Mouse (Mus musculus) thymus, adult 2 months (tissue): Measurements from ENCODE around the gene Bcap31. TPM values are rescaled to one million over a fixed set of nuclear protein-coding genes. Genes with fewer than 3 reads are reported as not detected.

Source experiments
- DNase-seq: peaks from one replicate; pipeline ENCODE4 v3.0.0; 2021
- H3K27ac ChIP-seq: fragments of 200-500 bp; 2 replicates; pipeline ENCODE4 v1.5.1; 2012; ENCODE audit warnings: low read length, control low read depth; ENCODE audit not compliant: control insufficient read depth, insufficient read depth
- H3K27me3 ChIP-seq: fragments of 200-500 bp; 2 replicates; pipeline ENCODE4 v1.6.1; 2012; ENCODE audit warnings: mild to moderate bottlenecking, low read length, moderate library complexity, mixed read lengths; ENCODE audit not compliant: control insufficient read depth, insufficient read depth
- H3K36me3 ChIP-seq: fragments of 200-500 bp; 2 replicates; pipeline ENCODE4 v1.6.1; 2012; ENCODE audit warnings: mild to moderate bottlenecking, low read length, moderate library complexity; ENCODE audit not compliant: control insufficient read depth, insufficient read depth
- H3K4me1 ChIP-seq: fragments of 200-500 bp; replicated peaks from 2 replicates; pipeline ENCODE4 v1.6.1; 2012; ENCODE audit warnings: low read length; ENCODE audit not compliant: control insufficient read depth, insufficient read depth
- H3K4me3 ChIP-seq: fragments of 200-500 bp; 2 replicates; pipeline ENCODE4 v1.5.1; 2012; ENCODE audit warnings: mild to moderate bottlenecking, low read length, control low read depth, moderate library complexity; ENCODE audit not compliant: control insufficient read depth, insufficient read depth
- CTCF ChIP-seq: fragments of 200-500 bp; IDR thresholded peaks from 2 replicates; pipeline ENCODE4 v1.5.1; 2012; ENCODE audit warnings: mild to moderate bottlenecking, control low read depth, low read length, moderate library complexity, borderline replicate concordance; ENCODE audit not compliant: control insufficient read depth, poor library complexity, insufficient read depth; ENCODE audit errors: extremely low read depth
- POLR2A ChIP-seq: fragments of 200-500 bp; IDR thresholded peaks from 2 replicates; pipeline ENCODE4 v1.6.1; 2012; ENCODE audit warnings: mild to moderate bottlenecking, low read length, control low read depth, moderate library complexity; ENCODE audit not compliant: control insufficient read depth, poor library complexity, insufficient read depth; ENCODE audit errors: extremely low read depth
- WGBS: fragments of 180-500 bp; shearing (Covaris S2); methylation state at CpG from one replicate; pipeline ENCODE4 v1.1.7; 2018; 5-methylcytosine and 5-hydroxymethylcytosine counted together
- polyA plus RNA-seq: library from polyadenylated mRNA; depleted of rRNA; stranded (reverse); fragments of >200 nt; gene quantifications from 2 replicates; pipeline ENCODE4 v1.2.3, GENCODE M21; 2012

Bcap31 gene
- polyA plus RNA-seq, 1 experiment, result 54.4 TPM

DNA sequence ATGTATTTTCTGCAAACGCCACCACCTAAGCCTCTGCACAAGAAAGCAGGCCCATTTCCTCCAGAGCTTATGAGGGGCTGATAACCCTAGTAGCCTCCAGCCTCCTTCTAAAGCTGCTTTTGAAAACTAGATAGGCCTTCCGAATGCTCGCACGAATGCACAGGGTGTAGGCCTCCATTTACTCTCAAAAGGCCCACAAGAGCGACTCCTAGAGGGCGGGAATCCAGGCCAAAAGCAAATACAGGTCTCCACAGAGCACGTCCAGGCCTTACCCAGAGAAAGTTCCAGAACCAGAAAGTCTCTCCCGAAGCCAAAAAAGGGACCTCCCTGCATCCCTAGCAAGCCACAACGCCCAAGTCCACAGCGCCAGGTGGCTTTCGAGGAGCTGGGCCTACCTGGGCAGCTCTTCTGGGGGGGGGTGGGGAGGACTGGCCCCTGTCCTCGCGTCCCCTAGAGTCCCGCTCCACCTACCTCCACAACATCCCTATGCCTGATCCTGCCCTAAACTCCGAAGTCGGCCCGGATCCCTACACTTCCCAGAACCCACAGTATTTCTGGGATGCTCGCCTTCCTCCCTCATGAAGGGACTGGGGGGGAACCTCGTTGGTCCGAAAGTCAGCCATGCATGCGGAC is 383 bp downstream of the Bcap31 start:
- H3K4me3 ChIP-seq, result peak overlapping the region; percentile 78
- peak overlapping the region; percentile 67 for H3K27ac ChIP-seq
- 3% methylated on average over 21 of the region's 21 CpGs for WGBS
- no peak for TF ChIP-seq CTCF
- TF ChIP-seq POLR2A, result no peak
- H3K36me3 ChIP-seq, result no peaks in the 10 kb centered on the region
- H3K4me1 ChIP-seq, result peaks cover 14% of the 10 kb centered on the region
- H3K27me3 ChIP-seq, result no peaks in the 10 kb centered on the region
- peak; percentile 46 for DNase-seq

DNA sequence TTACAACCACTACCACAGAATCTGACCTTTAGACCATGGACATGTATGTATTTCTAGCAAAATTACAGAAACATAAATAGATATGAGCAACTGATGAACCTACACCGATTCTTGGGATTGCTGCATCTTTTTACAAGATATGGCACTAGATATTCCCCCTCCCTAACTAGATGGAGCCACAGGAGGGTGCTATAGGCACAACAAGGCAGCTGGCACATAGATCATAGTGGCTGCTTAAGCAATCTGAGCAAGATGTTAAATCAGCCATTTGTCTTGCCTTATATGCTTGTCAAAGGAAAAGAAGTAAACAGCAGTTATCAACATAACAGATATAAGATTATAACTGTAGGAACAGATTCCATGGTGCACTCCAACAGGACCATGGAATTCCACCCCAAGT is 15.5 kb downstream of the Bcap31 start:
- WGBS, result 71% methylated on average over 1 of the region's 1 CpGs
- Histone ChIP-seq H3K27ac (no peak overlapping the region), H3K27me3 (no peaks in the 10 kb centered on the region), H3K4me1 (no peaks in the 10 kb centered on the region), H3K4me3 (no peak overlapping the region), H3K36me3 (peaks cover 7% of the 10 kb centered on the region; the same call in 1 of the 2 replicates)
- TF ChIP-seq POLR2A, result no peak
- no peak for TF ChIP-seq CTCF
- DNase-seq, result peak; percentile 6

DNA sequence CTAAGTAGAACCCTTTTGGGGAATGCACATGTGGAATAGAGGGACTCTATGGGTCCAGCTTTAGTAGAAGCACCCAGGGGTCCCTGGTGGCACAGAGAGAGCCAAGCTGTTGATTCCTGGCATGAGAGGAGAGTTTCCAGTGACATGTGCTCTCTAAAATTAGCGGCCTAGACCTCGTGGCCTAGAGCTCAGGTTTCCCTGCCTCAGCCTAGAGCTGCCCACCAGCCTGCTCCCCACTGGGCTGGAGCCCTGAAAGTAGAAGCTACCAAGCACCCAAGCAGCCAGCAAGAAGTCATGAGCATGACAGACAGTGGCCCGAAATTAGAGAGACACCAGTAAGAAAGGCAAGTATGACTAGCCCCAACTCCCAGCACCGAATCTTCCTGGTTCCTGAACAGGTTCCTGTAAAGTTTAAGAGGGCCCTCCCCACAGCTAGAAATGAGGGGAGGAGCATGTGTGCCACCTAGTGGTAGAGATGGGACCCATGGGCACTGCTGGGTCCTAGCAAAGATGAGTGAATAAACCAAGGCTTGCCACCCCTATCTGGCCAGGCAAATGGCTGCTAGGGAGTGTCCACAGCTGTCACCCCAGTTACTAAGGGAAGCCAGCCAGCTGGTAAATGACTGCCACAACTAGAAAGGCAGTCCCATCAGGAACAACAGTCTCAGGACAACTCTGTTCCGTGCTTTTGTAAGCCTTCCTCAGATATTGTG is 24.9 kb downstream of the Bcap31 start:
- peaks cover 34% of the 10 kb centered on the region for H3K36me3 ChIP-seq
- no peak for TF ChIP-seq CTCF
- no peak for TF ChIP-seq POLR2A
- H3K27ac ChIP-seq, result no peak overlapping the region
- DNase-seq, result peak; percentile 46
- no peak overlapping the region for H3K4me3 ChIP-seq
- H3K4me1 ChIP-seq, result no peaks in the 10 kb centered on the region
- no peaks in the 10 kb centered on the region for H3K27me3 ChIP-seq
- 63% methylated on average over 5 of the region's 5 CpGs for WGBS

DNA sequence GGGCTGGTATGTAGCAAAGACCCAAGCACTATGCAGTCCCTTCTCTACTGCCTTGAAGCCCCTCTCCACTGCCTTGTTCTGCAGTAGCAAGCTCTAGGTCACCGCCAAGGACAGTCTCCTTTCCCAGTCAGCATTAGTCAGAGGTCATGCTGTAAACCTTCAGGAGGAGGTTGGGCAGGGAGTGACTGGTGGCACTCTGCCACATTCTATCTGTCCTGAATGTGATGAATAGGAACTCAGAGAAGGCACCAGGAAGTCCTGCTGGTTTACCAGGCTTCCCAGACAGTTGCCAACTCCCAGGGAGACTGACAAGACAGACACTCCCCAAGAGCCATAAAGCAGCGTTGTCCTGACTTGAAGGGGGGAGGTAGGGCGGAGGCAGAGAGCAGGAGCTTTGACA is 30.3 kb downstream of the Bcap31 start:
- 94% methylated on average over 3 of the region's 3 CpGs for WGBS
- no peak for DNase-seq
- no peak overlapping the region for H3K4me3 ChIP-seq
- no peak for TF ChIP-seq POLR2A
- TF ChIP-seq CTCF, result no peak
- H3K4me1 ChIP-seq, result no peaks in the 10 kb centered on the region
- H3K36me3 ChIP-seq, result peaks cover 38% of the 10 kb centered on the region
- no peaks in the 10 kb centered on the region for H3K27me3 ChIP-seq
- no peak overlapping the region for H3K27ac ChIP-seq

DNA sequence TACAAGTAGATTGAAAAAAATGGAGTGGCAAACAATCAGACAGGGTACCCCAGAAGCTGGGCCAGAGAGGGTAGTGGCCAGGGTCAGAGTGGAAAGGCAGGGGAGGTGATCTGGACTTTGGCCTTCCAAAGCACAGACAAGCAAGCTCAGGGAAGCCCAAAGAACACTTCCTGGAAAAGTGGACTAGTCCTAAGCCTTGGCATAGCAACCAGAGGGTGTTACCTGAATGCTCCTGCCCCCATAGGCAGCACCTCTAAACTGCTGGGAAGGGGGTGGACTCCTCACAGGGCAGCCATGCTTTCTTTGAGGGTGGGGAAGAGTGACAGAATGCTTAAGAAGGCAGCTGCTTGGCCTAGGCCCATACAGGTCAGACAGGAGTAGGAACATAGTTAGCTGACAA is 31.0 kb downstream of the Bcap31 start:
- Histone ChIP-seq H3K27ac (no peak overlapping the region), H3K4me3 (no peak overlapping the region), H3K36me3 (peaks cover 38% of the 10 kb centered on the region), H3K27me3 (no peaks in the 10 kb centered on the region), H3K4me1 (no peaks in the 10 kb centered on the region)
- TF ChIP-seq CTCF, result no peak
- DNase-seq, result no peak

DNA sequence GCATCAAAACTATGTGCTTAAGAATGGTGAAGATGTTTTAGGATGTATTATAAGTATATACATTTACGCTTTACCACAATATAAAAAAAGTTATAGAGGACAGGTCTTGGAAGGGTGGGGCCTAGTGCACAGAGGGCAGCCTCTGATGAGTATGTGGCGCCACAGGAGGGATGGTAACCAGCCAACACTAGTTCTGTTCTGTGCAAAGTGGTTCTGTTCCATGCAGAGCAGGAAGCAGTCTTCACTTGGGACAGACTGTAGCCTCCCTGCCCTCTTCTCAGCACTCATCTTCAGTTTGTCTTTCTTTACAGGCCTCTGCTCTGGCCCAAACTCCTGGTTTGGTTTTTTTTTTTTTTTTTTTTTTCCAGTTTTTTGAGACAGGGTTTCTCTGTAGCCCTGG is 31.8 kb downstream of the Bcap31 start:
- Histone ChIP-seq H3K4me3 (no peak overlapping the region), H3K4me1 (no peaks in the 10 kb centered on the region), H3K27ac (no peak overlapping the region), H3K27me3 (no peaks in the 10 kb centered on the region), H3K36me3 (peaks cover 35% of the 10 kb centered on the region)
- no peak for DNase-seq
- TF ChIP-seq POLR2A, result no peak
- WGBS, result 96% methylated on average over 2 of the region's 2 CpGs
